Mouse (Mus musculus): ENCODE results near the gene Rab11fip3. TPM values are rescaled to one million over a fixed set of nuclear protein-coding genes. Genes with fewer than 3 reads are reported as not detected.

Rab11fip3 gene
- polyA plus RNA-seq, 1 experiment from 2014 or later, result 7.6 TPM

DNA sequence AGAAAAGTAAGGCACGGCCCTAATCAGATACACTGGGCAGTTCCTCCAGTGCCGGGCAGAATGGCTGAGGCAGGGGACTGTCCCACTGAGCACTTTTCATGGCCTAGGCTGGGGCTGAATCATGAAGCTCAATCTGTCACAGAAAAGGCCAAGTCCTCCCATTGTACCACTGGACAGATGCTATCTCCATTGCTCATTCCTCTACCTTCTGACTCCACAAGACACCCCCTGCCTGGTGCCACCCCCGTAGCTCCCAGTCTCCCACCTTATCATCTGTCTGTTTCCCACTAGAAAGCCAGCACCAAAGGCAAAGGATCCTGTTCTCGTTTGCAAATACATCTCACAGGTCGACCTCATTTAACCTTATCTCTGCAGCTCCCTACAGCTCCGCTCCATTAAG, 37.3 kb downstream of the Rab11fip3 start:
- H3K36me3 ChIP-seq (ENCODE audit: control insufficient read depth, insufficient read depth, low read length), result no peaks in the 10 kb centered on the region; the same call in 1 of the 2 replicates
- no peak for ATAC-seq (replicated peaks; ENCODE audit: low FRiP score)

DNA sequence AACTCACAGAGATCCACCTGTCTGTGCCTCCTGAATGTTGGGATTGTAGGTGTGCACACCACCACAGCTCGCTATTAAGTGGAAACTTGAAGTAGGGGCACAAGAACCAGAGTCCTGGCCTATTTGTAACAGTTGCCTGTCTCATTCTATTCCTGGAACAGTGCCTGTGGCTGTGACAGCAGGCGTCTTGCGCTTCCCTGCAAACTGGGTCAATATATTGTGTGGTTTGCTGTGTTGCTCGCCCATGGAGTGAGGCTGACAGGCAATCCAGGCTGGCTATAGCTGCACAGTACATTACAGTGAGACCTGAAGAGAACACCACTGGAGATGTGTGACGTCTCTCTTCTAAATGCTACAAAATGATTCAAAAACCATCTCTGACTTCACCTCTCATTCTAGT, 37.8 kb downstream of the Rab11fip3 start:
- no peaks in the 10 kb centered on the region for H3K27me3 ChIP-seq (replicated peaks; ENCODE audit: control insufficient read depth, insufficient read depth, low read length)
- no peak overlapping the region for H3K27ac ChIP-seq (ENCODE audit: low read depth, low read length)
- no peak for ATAC-seq (replicated peaks; ENCODE audit: low FRiP score)
- H3K4me2 ChIP-seq, result no peak overlapping the region
- H3K4me1 ChIP-seq (replicated peaks; ENCODE audit: control insufficient read depth, insufficient read depth, low read length), result no peaks in the 10 kb centered on the region
- no peak for DNase-seq (ENCODE audit: low spot score)
- no peak overlapping the region for H3K4me3 ChIP-seq (ENCODE audit: low read depth, low read length)
- WGBS, result 87% methylated on average over 5 of the region's 5 CpGs
- H3K9me3 ChIP-seq (ENCODE audit: control insufficient read depth, low read length), result no peaks in the 10 kb centered on the region
- no peaks in the 10 kb centered on the region; the same call in 1 of the 2 replicates for H3K36me3 ChIP-seq (ENCODE audit: control insufficient read depth, insufficient read depth, low read length)
- no peak overlapping the region for H3K9ac ChIP-seq (ENCODE audit: low read depth, low read length)

More for the DNA sequence above, 37.3 kb downstream of the Rab11fip3 start:
- no peak overlapping the region for H3K4me3 ChIP-seq (ENCODE audit: low read depth, low read length)
- DNase-seq (ENCODE audit: low spot score), result no peak
- H3K27me3 ChIP-seq (replicated peaks; ENCODE audit: control insufficient read depth, insufficient read depth, low read length), result no peaks in the 10 kb centered on the region
- H3K9ac ChIP-seq (ENCODE audit: low read depth, low read length), result no peak overlapping the region
- WGBS, result 56% methylated on average over 6 of the region's 6 CpGs
- no peak overlapping the region for H3K27ac ChIP-seq (ENCODE audit: low read depth, low read length)
- no peaks in the 10 kb centered on the region for H3K4me1 ChIP-seq (replicated peaks; ENCODE audit: control insufficient read depth, insufficient read depth, low read length)
- no peak overlapping the region for H3K4me2 ChIP-seq
- no peaks in the 10 kb centered on the region for H3K9me3 ChIP-seq (ENCODE audit: control insufficient read depth, low read length)

DNA sequence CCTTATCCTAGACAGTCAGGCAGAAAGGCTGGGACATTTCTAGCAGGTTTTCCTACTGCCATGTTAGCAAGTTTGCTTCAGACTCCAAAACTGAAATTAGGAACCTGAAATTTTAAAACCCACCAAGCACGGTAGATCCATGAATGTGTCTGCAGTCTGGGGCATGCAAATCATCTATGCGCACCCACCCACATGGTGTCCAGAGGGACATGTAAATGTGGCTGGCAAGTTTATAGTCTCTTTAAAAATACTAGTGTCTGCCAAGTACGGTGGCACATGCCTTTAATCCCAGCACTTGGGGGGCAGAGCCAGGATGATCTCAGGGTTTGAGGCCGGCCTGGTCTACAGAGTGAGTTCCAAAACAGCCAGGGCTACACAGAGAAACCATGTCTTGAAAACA, 41.1 kb downstream of the Rab11fip3 start:
- H3K4me3 ChIP-seq (ENCODE audit: low read depth, low read length), result no peak overlapping the region

DNA sequence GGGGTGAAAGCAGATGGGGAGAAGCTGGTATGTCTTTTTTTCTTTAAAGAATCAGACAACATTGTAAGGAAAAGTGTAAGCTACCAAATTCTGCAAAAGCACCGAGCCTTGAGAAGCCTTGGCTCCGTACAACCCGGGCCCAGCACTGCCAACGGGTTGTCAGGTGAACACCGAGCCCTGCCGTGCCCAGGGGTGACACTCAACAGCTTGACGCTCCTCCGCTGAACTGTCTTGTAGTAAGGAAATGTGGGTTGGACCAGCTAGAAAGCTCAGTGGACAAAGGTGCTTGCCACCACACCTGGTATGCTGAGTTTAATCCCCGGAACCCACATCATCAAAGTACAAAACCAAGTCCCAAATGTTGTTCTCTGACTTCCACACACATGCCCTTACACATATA, 44.7 kb downstream of the Rab11fip3 start:
- Histone ChIP-seq H3K4me2 (no peak overlapping the region), H3K27ac (ENCODE audit: low read depth, low read length) (no peak overlapping the region), H3K36me3 (ENCODE audit: control insufficient read depth, insufficient read depth, low read length) (no peaks in the 10 kb centered on the region), H3K4me3 (ENCODE audit: low read depth, low read length) (no peak overlapping the region), H3K9me3 (ENCODE audit: control insufficient read depth, low read length) (no peaks in the 10 kb centered on the region), H3K4me1 (replicated peaks; ENCODE audit: control insufficient read depth, insufficient read depth, low read length) (peaks cover 14% of the 10 kb centered on the region), H3K9ac (ENCODE audit: low read depth, low read length) (no peak overlapping the region), H3K27me3 (replicated peaks; ENCODE audit: control insufficient read depth, insufficient read depth, low read length) (no peaks in the 10 kb centered on the region)
- ATAC-seq (replicated peaks; ENCODE audit: low FRiP score), result no peak
- 91% methylated on average over 9 of the region's 9 CpGs for WGBS
- no peak for DNase-seq (ENCODE audit: low spot score)

More for the DNA sequence above, 41.1 kb downstream of the Rab11fip3 start:
- no peak overlapping the region for H3K4me2 ChIP-seq
- 91% methylated on average over 4 of the region's 4 CpGs for WGBS
- H3K27me3 ChIP-seq (replicated peaks; ENCODE audit: control insufficient read depth, insufficient read depth, low read length), result no peaks in the 10 kb centered on the region
- no peak for DNase-seq (ENCODE audit: low spot score)
- H3K27ac ChIP-seq (ENCODE audit: low read depth, low read length), result no peak overlapping the region
- no peaks in the 10 kb centered on the region for H3K9me3 ChIP-seq (ENCODE audit: control insufficient read depth, low read length)
- no peak for ATAC-seq (replicated peaks; ENCODE audit: low FRiP score)
- no peaks in the 10 kb centered on the region for H3K36me3 ChIP-seq (ENCODE audit: control insufficient read depth, insufficient read depth, low read length)
- no peaks in the 10 kb centered on the region for H3K4me1 ChIP-seq (replicated peaks; ENCODE audit: control insufficient read depth, insufficient read depth, low read length)
- H3K9ac ChIP-seq (ENCODE audit: low read depth, low read length), result no peak overlapping the region

DNA sequence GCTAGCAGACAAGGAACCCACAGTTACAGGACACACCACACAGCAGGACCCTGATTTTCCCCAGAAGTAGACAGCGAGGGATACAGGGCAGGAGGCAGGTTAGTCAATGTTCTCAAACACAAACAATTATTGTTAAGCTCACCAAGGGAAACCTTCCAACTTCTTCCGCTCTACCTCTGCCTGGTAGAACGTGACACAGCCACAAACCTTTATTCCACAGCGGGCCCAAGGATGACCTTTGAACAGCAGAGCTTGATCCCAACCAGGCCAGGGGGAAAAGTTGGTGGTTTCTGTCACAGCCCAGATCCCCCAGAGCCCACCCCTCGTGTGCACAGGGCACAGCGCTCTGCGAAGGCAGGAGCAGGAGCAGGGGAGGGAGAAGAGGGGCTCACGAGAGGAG, 45.4 kb downstream of the Rab11fip3 start:
- Histone ChIP-seq H3K36me3 (ENCODE audit: control insufficient read depth, insufficient read depth, low read length) (no peaks in the 10 kb centered on the region), H3K27me3 (replicated peaks; ENCODE audit: control insufficient read depth, insufficient read depth, low read length) (no peaks in the 10 kb centered on the region), H3K27ac (ENCODE audit: low read depth, low read length) (no peak overlapping the region), H3K4me2 (no peak overlapping the region), H3K9ac (ENCODE audit: low read depth, low read length) (0 out of 2 replicates have a peak overlapping the region, but pooled peaks have one; percentile 16), H3K4me3 (ENCODE audit: low read depth, low read length) (no peak overlapping the region), H3K9me3 (ENCODE audit: control insufficient read depth, low read length) (no peaks in the 10 kb centered on the region), H3K4me1 (replicated peaks; ENCODE audit: control insufficient read depth, insufficient read depth, low read length) (peaks cover 14% of the 10 kb centered on the region)
- 80% methylated on average over 8 of the region's 8 CpGs for WGBS
- DNase-seq (ENCODE audit: low spot score) (no peak), ATAC-seq (replicated peaks; ENCODE audit: low FRiP score) (no peak)

DNA sequence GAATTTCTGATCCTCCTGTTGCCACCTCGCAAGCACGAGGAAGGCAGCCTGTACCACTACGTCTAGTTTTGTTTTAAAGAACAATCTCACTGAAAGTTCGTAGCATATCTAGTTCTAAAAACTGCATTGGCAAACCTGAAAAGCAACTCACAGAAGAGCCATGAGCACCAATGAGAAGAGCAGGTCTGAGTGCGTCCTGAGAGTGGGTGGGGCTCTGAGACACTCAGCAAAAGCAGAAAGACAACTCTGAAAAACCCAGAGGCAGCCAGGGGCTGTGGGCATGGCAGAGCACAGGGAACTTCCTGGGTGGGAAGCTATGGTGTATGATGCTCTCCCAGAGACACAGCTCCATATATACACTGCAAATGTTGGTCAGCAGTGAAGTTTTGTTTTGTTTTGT, 46.2 kb downstream of the Rab11fip3 start:
- DNase-seq (ENCODE audit: low spot score) (no peak), ATAC-seq (replicated peaks; ENCODE audit: low FRiP score) (no peak)
- Histone ChIP-seq H3K4me1 (replicated peaks; ENCODE audit: control insufficient read depth, insufficient read depth, low read length) (peaks cover 14% of the 10 kb centered on the region), H3K4me3 (ENCODE audit: low read depth, low read length) (no peak overlapping the region), H3K36me3 (ENCODE audit: control insufficient read depth, insufficient read depth, low read length) (no peaks in the 10 kb centered on the region), H3K27ac (ENCODE audit: low read depth, low read length) (no peak overlapping the region), H3K27me3 (replicated peaks; ENCODE audit: control insufficient read depth, insufficient read depth, low read length) (no peaks in the 10 kb centered on the region), H3K9me3 (ENCODE audit: control insufficient read depth, low read length) (no peaks in the 10 kb centered on the region), H3K9ac (ENCODE audit: low read depth, low read length) (no peak overlapping the region), H3K4me2 (no peak overlapping the region)
- WGBS, result 86% methylated on average over 5 of the region's 5 CpGs

DNA sequence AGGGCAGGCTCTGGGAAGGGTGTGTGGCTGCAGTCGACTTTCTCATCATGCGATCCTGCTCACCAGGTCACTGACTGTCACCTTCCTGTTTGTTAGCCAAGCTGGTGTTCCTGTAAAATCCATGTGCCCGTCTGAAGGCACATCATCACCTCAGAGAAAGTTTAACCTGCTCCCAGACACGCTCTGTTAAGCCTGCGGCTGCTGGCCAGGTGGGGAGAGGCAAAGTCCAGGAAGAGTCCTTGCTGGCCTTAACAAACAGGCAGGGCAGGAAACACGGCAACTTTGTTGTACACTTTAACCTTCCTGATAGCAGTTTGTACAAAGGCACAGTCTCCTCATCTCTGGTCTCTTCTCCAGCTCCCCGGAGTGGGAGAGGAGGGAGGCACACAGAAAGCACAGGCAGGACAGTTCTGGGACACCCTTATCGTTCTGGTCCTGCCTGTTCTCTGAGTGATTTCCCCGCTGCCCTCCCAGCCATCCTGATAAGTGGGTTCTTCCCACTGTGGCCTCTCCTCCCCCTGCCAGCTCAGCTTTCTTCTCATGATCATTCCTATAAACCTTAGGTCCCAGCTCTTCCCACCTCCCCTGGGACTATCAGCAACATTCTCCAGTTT, 47.5 kb downstream of the Rab11fip3 start:
- no peak for DNase-seq (ENCODE audit: low spot score)
- ATAC-seq (replicated peaks; ENCODE audit: low FRiP score), result 0 out of 2 replicates have a peak, but pooled peaks have one; percentile 51

DNA sequence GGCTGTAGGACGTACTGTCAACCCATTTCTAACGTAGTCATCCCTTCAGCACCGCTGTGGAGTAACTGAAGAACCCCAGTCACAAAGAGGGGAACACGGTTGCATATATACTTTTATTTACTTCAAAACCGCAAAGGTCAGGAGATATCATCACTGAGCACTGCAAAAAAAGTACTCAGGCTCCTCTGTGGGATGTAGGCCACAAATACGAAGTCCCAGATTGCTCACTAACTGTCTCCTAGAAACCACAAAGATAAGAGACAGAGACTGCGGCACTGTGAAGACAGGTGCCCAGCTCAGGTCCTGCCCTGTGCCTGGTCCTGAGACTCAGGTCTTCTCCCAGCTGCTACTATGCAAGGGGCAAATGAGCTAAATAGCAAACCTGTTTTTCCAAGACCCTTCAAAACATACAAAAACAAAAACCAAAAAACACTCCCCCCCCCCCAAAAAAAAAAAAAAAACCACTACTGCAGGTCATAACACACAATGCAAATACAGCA, 48.5 kb downstream of the Rab11fip3 start:
- Histone ChIP-seq H3K27me3 (replicated peaks; ENCODE audit: control insufficient read depth, insufficient read depth, low read length) (no peaks in the 10 kb centered on the region), H3K4me3 (ENCODE audit: low read depth, low read length) (no peak overlapping the region), H3K4me2 (no peak overlapping the region), H3K36me3 (ENCODE audit: control insufficient read depth, insufficient read depth, low read length) (no peaks in the 10 kb centered on the region), H3K9me3 (ENCODE audit: control insufficient read depth, low read length) (no peaks in the 10 kb centered on the region), H3K9ac (ENCODE audit: low read depth, low read length) (no peak overlapping the region), H3K4me1 (replicated peaks; ENCODE audit: control insufficient read depth, insufficient read depth, low read length) (peaks cover 14% of the 10 kb centered on the region), H3K27ac (ENCODE audit: low read depth, low read length) (no peak overlapping the region)
- WGBS, result 62% methylated on average over 7 of the region's 7 CpGs
- ATAC-seq (replicated peaks; ENCODE audit: low FRiP score) (no peak), DNase-seq (ENCODE audit: low spot score) (no peak)

More for the DNA sequence above, 47.5 kb downstream of the Rab11fip3 start:
- Histone ChIP-seq H3K36me3 (ENCODE audit: control insufficient read depth, insufficient read depth, low read length) (no peaks in the 10 kb centered on the region), H3K27ac (ENCODE audit: low read depth, low read length) (peak overlapping the region; percentile 46; the same call in 1 of the 2 replicates), H3K9ac (ENCODE audit: low read depth, low read length) (no peak overlapping the region), H3K4me3 (ENCODE audit: low read depth, low read length) (no peak overlapping the region), H3K4me2 (peak overlapping the region; percentile 28), H3K4me1 (replicated peaks; ENCODE audit: control insufficient read depth, insufficient read depth, low read length) (peaks cover 14% of the 10 kb centered on the region), H3K27me3 (replicated peaks; ENCODE audit: control insufficient read depth, insufficient read depth, low read length) (no peaks in the 10 kb centered on the region), H3K9me3 (ENCODE audit: control insufficient read depth, low read length) (no peaks in the 10 kb centered on the region)
- 43% methylated on average over 9 of the region's 9 CpGs for WGBS

DNA sequence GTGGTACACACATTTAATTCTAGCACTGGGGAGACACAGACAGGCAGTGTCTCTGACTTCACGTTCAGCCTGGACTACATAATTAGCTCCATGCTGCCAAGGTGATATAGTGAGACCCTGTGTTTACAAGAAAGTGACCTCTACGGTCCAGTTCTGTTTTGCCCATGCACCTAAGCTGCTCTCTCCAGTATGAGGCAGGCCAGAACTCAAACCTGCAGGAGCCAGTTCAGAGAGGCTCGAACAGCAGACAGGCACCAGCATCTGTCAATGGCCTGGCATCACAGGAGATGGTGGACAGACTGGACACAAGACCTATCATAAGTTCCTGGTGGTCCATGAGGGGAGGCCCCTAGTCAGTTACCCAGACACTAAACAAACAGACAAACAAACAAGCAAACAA, 51.0 kb downstream of the Rab11fip3 start:
- Histone ChIP-seq H3K27me3 (replicated peaks; ENCODE audit: control insufficient read depth, insufficient read depth, low read length) (no peaks in the 10 kb centered on the region), H3K27ac (ENCODE audit: low read depth, low read length) (no peak overlapping the region), H3K4me2 (no peak overlapping the region), H3K9me3 (ENCODE audit: control insufficient read depth, low read length) (no peaks in the 10 kb centered on the region), H3K36me3 (ENCODE audit: control insufficient read depth, insufficient read depth, low read length) (peaks cover 2% of the 10 kb centered on the region; the same call in 1 of the 2 replicates), H3K9ac (ENCODE audit: low read depth, low read length) (no peak overlapping the region), H3K4me1 (replicated peaks; ENCODE audit: control insufficient read depth, insufficient read depth, low read length) (peaks cover 14% of the 10 kb centered on the region), H3K4me3 (ENCODE audit: low read depth, low read length) (no peak overlapping the region)
- DNase-seq (ENCODE audit: low spot score) (no peak), ATAC-seq (replicated peaks; ENCODE audit: low FRiP score) (no peak)
- WGBS, result 70% methylated on average over 3 of the region's 3 CpGs
